Mouse (Mus musculus) stomach, embryonic 16.5 days (tissue): ENCODE measurements around the gene Cemip. TPM values are rescaled to one million over a fixed set of nuclear protein-coding genes. Genes with fewer than 3 reads are reported as not detected.

Source experiments
- polyA plus RNA-seq: library from polyadenylated mRNA; unstranded; fragments of >200 nt; fragmentation: Nextera tagmentation; extraction: Ambion mirVana; gene quantifications from 2 replicates; pipeline ENCODE4 v1.2.1, GENCODE M21; 2015

The Cemip gene
- polyA plus RNA-seq, 1 experiment from 2014 or later: 0.50 TPM

Other genes starting within 250 kb of the Cemip start
- gene Tlnrd1, start 202.2 kb downstream of the Cemip start, polyA plus RNA-seq: 3.6 and 4.7 TPM in 2 replicates
- gene Mesd, start 202.0 kb downstream of the Cemip start, polyA plus RNA-seq: 85.6 and 93.5 TPM in 2 replicates
- gene Abhd17c, start 65.4 kb upstream of the Cemip start, polyA plus RNA-seq: 7.4 and 8.9 TPM in 2 replicates